Mouse (Mus musculus) heart, embryonic 15.5 days (tissue): Measurements from ENCODE around the gene Pmepa1. TPM values are rescaled to one million over a fixed set of nuclear protein-coding genes. Genes with fewer than 3 reads are reported as not detected.

Source experiments
- ATAC-seq: fragments of 200-750 bp; cut with Nextera tagmentation; replicated peaks from 2 replicates; pipeline ENCODE4 v1.8.0; 2017; ENCODE audit warnings: low read depth, moderate TSS enrichment; ENCODE audit not compliant: insufficient number of reproducible peaks, insufficient read depth, low FRiP score
- H3K27ac ChIP-seq: fragments of 300-500 bp; sonication (generic); 2 replicates; pipeline ENCODE4 v1.5.1; 2015; ENCODE audit warnings: mild to moderate bottlenecking, inconsistent platforms
- H3K27me3 ChIP-seq: fragments of 300-500 bp; sonication (generic); 2 replicates; pipeline ENCODE4 v1.6.1; 2015; ENCODE audit warnings: inconsistent platforms
- H3K36me3 ChIP-seq: fragments of 300-500 bp; sonication (generic); 2 replicates; pipeline ENCODE4 v1.6.1; 2015; ENCODE audit warnings: mild to moderate bottlenecking, inconsistent platforms
- H3K4me1 ChIP-seq: fragments of 300-500 bp; sonication (generic); replicated peaks from 2 replicates; pipeline ENCODE4 v1.6.1; 2015; ENCODE audit warnings: inconsistent platforms
- H3K4me2 ChIP-seq: fragments of 300-500 bp; sonication (generic); 2 replicates; pipeline ENCODE4 v1.6.1; 2015; ENCODE audit warnings: inconsistent platforms, mild to moderate bottlenecking, moderate library complexity
- H3K4me3 ChIP-seq: fragments of 300-500 bp; sonication (generic); 2 replicates; pipeline ENCODE4 v1.5.1; 2015; ENCODE audit warnings: mild to moderate bottlenecking, inconsistent platforms
- H3K9ac ChIP-seq: fragments of 300-500 bp; sonication (generic); 2 replicates; pipeline ENCODE4 v1.6.1; 2015; ENCODE audit warnings: mild to moderate bottlenecking, inconsistent platforms
- H3K9me3 ChIP-seq: fragments of 300-500 bp; sonication (generic); replicated peaks from 2 replicates; pipeline ENCODE4 v1.6.1; 2016; ENCODE audit warnings: inconsistent platforms
- WGBS: fragments of 180-500 bp; shearing (Covaris S2); methylation state at CpG from one replicate; pipeline ENCODE4 v1.1.7; 2015; ENCODE audit warnings: mixed read lengths; 5-methylcytosine and 5-hydroxymethylcytosine counted together
- polyA plus RNA-seq: library from polyadenylated mRNA; unstranded; fragments of >200 nt; fragmentation: Nextera tagmentation; extraction: Ambion mirVana; gene quantifications from 2 replicates; pipeline ENCODE4 v1.2.1, GENCODE M21; 2015

Gene Pmepa1
- polyA plus RNA-seq, 1 experiment from 2014 or later: 4.6 TPM

GRCm38 (mm10) chr2:173275343-173276201 is 761 bp downstream of the Pmepa1 start:
- no peaks in the 10 kb centered on the region for H3K9me3 ChIP-seq
- peaks cover 52% of the 10 kb centered on the region for H3K4me1 ChIP-seq
- H3K27me3 ChIP-seq: no peaks in the 10 kb centered on the region
- under 1% methylated on average over 66 of the region's 93 CpGs for WGBS
- peak overlapping the region; percentile 77 for H3K4me2 ChIP-seq
- H3K9ac ChIP-seq: peak overlapping the region; percentile 99
- no peaks in the 10 kb centered on the region for H3K36me3 ChIP-seq
- peak overlapping the region; percentile 92 for H3K4me3 ChIP-seq
- H3K27ac ChIP-seq: peak overlapping the region; percentile 94
- ATAC-seq: peak; percentile 42

DNA sequence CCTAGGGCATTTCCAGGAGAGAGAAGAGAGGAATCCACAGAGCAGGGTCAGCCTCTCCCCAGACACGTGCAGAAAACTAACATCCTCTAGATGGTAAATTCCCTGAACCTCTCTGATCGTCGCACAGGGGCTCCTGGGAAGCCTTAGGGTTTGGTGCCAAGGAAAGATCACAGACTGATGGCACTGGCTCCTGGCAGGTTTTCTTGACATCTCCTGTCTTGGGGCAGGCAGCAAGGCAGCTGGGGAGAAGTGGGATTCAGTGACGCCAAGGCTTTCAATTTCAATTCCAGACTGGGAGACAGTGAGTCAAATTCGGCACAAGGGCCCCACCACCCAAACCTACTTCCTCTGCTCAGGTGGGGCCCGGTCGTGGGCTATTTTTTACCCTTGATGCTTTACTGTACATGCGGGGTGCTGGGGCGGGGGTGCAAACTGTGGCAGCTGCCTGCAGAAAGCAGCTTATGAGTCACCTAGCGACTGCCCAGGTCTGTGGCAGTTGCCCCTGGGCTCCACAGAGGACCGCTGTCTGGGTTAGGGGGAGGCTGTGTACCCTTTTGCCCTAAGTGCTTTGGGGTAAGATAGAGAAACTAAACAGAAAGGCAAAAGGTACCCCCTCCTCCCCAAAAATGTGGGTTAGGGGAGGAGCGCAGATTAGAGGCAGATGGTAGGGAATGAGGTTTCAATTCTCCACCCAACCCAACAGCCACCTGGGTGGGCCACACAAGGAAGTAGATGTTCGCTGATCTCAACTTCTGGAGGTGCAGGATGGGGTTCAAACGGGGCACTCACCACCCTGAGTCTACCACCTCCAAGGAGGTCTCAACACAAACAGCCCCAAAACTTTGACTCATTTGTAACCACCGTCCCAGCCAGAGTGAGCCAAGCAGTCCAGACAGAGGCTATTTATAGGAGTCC is 1.6 kb downstream of the Pmepa1 start:
- Histone ChIP-seq H3K4me2 (peak overlapping the region; percentile 77), H3K27me3 (no peaks in the 10 kb centered on the region), H3K36me3 (no peaks in the 10 kb centered on the region), H3K9me3 (no peaks in the 10 kb centered on the region), H3K4me1 (peaks cover 61% of the 10 kb centered on the region), H3K4me3 (peak overlapping the region; percentile 92), H3K9ac (peak overlapping the region; percentile 99), H3K27ac (peak overlapping the region; percentile 94)
- 15% methylated on average over 15 of the region's 15 CpGs for WGBS
- no peak for ATAC-seq

- ATAC-seq: no peak
- peak overlapping the region; percentile 77 for H3K4me2 ChIP-seq
- no peaks in the 10 kb centered on the region for H3K27me3 ChIP-seq
- H3K27ac ChIP-seq: no peak overlapping the region
- H3K4me3 ChIP-seq: peak overlapping the region; percentile 92
- no peak overlapping the region for H3K9ac ChIP-seq
- H3K4me1 ChIP-seq: peaks cover 65% of the 10 kb centered on the region
- H3K36me3 ChIP-seq: no peaks in the 10 kb centered on the region
- 62% methylated on average over 4 of the region's 4 CpGs for WGBS
- H3K9me3 ChIP-seq: no peaks in the 10 kb centered on the region
Measured at GRCm38 (mm10) chr2:173273885-173274284, 2.4 kb downstream of the Pmepa1 start.

GRCm38 (mm10) chr2:173272354-173272900 is 3.9 kb downstream of the Pmepa1 start:
- no peak overlapping the region for H3K9ac ChIP-seq
- H3K36me3 ChIP-seq: no peaks in the 10 kb centered on the region
- H3K4me2 ChIP-seq: peak overlapping the region; percentile 77; the same call in 1 of the 2 replicates
- H3K9me3 ChIP-seq: no peaks in the 10 kb centered on the region
- no peak overlapping the region for H3K27ac ChIP-seq
- WGBS: 71% methylated on average over 11 of the region's 11 CpGs
- no peak overlapping the region; the same call in 1 of the 2 replicates for H3K4me3 ChIP-seq
- peaks cover 78% of the 10 kb centered on the region for H3K4me1 ChIP-seq
- no peak for ATAC-seq
- H3K27me3 ChIP-seq: no peaks in the 10 kb centered on the region

GRCm38 (mm10) chr2:173271541-173271940 is 4.8 kb downstream of the Pmepa1 start:
- Histone ChIP-seq H3K9ac (no peak overlapping the region), H3K4me3 (no peak overlapping the region), H3K27ac (no peak overlapping the region), H3K27me3 (no peaks in the 10 kb centered on the region), H3K4me1 (peaks cover 80% of the 10 kb centered on the region), H3K4me2 (peak overlapping the region; percentile 77; the same call in 1 of the 2 replicates), H3K9me3 (no peaks in the 10 kb centered on the region), H3K36me3 (no peaks in the 10 kb centered on the region)
- no peak for ATAC-seq
- WGBS: 70% methylated on average over 9 of the region's 9 CpGs

DNA sequence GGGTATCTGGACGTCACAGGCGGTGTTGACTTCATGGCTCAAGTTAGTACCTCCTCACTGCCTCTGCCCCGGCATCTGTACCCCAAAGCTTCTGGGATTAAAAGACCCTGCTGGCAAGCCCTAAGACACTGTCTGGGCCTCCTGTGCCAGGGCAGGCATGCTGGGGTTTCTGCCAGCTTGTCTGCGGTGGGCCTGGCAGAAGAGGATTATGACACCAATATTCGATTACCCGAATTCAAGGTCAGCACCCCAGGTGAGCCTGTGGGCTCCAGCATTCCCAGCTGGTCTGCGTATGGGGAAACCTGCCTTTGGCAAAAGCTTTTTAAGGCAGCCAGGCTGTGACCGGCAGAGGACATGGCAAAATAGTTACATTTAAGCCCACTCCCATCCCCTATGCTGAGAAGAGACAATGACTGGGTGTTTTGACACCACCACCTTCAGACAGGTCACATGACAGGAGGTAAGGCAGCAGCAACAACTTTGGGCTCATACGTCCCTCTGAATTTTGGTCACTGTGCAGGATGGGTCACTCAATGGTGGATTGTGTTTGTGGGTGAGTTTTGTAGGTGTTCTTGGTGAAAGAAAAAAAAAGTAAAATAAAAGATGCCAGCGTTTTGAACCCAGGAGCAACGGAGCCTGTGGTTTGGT is 5.6 kb downstream of the Pmepa1 start:
- no peak for ATAC-seq
- H3K4me3 ChIP-seq: no peak overlapping the region
- H3K4me2 ChIP-seq: no peak overlapping the region
- H3K4me1 ChIP-seq: peaks cover 87% of the 10 kb centered on the region
- H3K36me3 ChIP-seq: no peaks in the 10 kb centered on the region
- no peak overlapping the region for H3K27ac ChIP-seq
- WGBS: 74% methylated on average over 11 of the region's 11 CpGs
- H3K27me3 ChIP-seq: no peaks in the 10 kb centered on the region
- H3K9ac ChIP-seq: no peak overlapping the region
- H3K9me3 ChIP-seq: no peaks in the 10 kb centered on the region

GRCm38 (mm10) chr2:173270196-173270595 is 6.1 kb downstream of the Pmepa1 start:
- H3K36me3 ChIP-seq: no peaks in the 10 kb centered on the region
- H3K4me1 ChIP-seq: peaks cover 93% of the 10 kb centered on the region
- WGBS: 49% methylated on average over 9 of the region's 9 CpGs
- no peak overlapping the region for H3K27ac ChIP-seq
- no peak overlapping the region for H3K4me2 ChIP-seq
- H3K9me3 ChIP-seq: no peaks in the 10 kb centered on the region
- no peak for ATAC-seq
- no peak overlapping the region for H3K4me3 ChIP-seq
- H3K9ac ChIP-seq: no peak overlapping the region
- H3K27me3 ChIP-seq: no peaks in the 10 kb centered on the region

- Histone ChIP-seq H3K36me3 (no peaks in the 10 kb centered on the region), H3K4me1 (peaks cover 89% of the 10 kb centered on the region), H3K4me2 (no peak overlapping the region), H3K27ac (no peak overlapping the region), H3K9ac (no peak overlapping the region), H3K27me3 (no peaks in the 10 kb centered on the region), H3K4me3 (no peak overlapping the region), H3K9me3 (no peaks in the 10 kb centered on the region)
- WGBS: 75% methylated on average over 3 of the region's 3 CpGs
- ATAC-seq: no peak
Measured at GRCm38 (mm10) chr2:173267562-173267961, 8.8 kb downstream of the Pmepa1 start.

DNA sequence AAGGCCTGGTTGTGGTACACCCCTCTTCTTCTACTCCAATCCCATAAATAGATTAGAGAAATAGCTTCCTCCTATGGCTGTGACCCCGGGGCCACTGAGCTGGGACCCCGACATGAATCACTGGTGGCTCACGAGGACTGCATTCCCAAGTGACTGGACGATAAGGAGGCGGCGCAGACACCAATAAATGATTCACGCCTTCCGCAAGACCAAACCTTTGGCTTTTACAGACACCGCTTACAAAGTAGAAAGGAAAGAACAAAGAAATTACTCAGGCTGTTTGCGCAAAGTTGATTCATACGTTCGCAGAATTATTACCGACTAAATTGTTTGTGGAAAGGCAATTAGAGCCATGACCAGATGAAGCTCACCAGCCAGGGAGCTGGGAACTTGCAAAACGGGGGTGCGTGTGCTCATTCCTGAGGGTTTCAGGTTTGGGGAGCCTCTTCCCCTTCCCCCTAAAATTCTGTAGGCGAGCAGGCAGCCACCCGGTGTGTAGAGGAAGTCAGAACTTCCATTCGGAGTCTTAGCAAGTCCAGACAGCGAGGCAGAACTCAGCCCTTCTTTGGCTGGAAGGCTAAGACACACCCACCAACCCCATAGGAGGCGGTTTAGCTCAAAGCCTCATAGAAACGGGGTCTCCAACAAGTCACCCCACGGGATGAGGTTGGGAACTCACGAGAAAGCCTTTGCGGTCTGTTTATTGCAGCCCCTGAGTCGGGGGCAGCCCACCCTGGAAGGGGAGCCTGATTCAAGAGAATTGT is 9.8 kb downstream of the Pmepa1 start:
- H3K36me3 ChIP-seq: no peaks in the 10 kb centered on the region
- 69% methylated on average over 25 of the region's 25 CpGs for WGBS
- no peak overlapping the region for H3K27ac ChIP-seq
- H3K4me1 ChIP-seq: peaks cover 89% of the 10 kb centered on the region
- H3K9ac ChIP-seq: no peak overlapping the region
- no peak overlapping the region for H3K4me2 ChIP-seq
- H3K4me3 ChIP-seq: no peak overlapping the region
- ATAC-seq: no peak
- H3K27me3 ChIP-seq: no peaks in the 10 kb centered on the region
- H3K9me3 ChIP-seq: no peaks in the 10 kb centered on the region

DNA sequence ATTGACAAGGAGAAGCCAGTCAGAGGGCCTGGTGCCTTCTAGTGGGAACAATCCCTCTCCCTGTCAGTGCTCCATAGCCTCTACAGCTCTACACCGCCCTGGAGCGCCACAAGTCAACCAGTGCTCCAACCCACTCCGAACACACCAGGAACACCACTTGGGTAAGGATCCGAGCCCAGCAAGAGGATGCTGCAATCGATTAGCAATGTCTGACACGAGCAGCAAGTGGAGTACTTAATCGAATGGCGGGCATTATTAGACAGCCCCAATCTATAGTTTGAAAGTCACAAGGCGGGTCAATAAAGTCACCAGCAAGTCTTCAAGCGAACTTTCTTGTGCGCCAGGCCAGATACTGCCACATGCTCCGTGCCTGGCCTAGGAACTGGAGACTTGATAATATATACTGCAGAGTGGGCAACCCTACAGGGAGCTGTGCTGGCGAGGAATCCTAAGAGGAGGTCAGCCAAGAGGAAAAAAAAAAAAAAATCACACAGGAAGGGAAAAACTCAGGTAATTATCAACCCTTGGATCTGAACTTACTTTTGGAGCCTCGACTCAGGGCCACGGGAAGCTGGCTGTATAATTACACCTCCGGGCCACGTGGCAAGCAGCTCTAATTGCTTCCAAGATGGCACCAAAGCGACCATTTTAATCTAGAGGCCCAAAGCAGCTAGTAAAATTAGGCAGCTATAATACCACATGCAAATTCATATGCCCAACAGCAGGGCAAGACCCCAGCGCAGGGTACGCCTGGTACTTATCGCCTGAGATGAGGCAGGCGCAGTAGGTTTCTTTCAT is 10.7 kb downstream of the Pmepa1 start:
- 91% methylated on average over 22 of the region's 22 CpGs for WGBS
- Histone ChIP-seq H3K36me3 (no peaks in the 10 kb centered on the region), H3K9me3 (no peaks in the 10 kb centered on the region), H3K27me3 (no peaks in the 10 kb centered on the region), H3K9ac (no peak overlapping the region), H3K4me3 (no peak overlapping the region), H3K4me2 (no peak overlapping the region), H3K27ac (no peak overlapping the region), H3K4me1 (peaks cover 90% of the 10 kb centered on the region)
- ATAC-seq: no peak
